Mouse (Mus musculus) lung, adult 10 weeks (tissue): ENCODE results near the gene Rsl1. TPM values are rescaled to one million over a fixed set of nuclear protein-coding genes. Genes with fewer than 3 reads are reported as not detected.

ENCODE experiments used
- polyA plus RNA-seq: library from polyadenylated mRNA; stranded (reverse); fragments of 350-450 nt; fragmentation: Illumina TruSeq; extraction: RNeasy Lipid Tissue Mini Kit (QIAGEN cat#74804); gene quantifications from one replicate; pipeline ENCODE4 v1.2.3, GENCODE M21; 2014; ENCODE audit warnings: low read depth, low replicate concordance; ENCODE audit not compliant: insufficient read depth

The Rsl1 gene
- 4.4 TPM for polyA plus RNA-seq

GRCm38 (mm10) chr13:67172991-67173722, at the start of gene Rsl1:
Rsl1 (plus strand) TSS chr13:67173182.

GRCm38 (mm10) chr13:67194340-67194894, 21.4 kb downstream of the Rsl1 start, which contains the start of gene Zfp455:
Zfp455 (plus strand) TSS chr13:67194506.

Other genes starting within 250 kb of the Rsl1 start
- 1.9 TPM for gene Zfp712, start 112.0 kb upstream of the Rsl1 start, polyA plus RNA-seq
- gene Zfp708, start 75.2 kb upstream of the Rsl1 start, polyA plus RNA-seq, result 1.8 TPM
- 4.1 TPM for gene Gm28557, start 64.6 kb upstream of the Rsl1 start, polyA plus RNA-seq
- 0.15 TPM for gene Rslcan18, start 56.9 kb upstream of the Rsl1 start, polyA plus RNA-seq
- 1.5 TPM for gene Zfp759, start 51.5 kb upstream of the Rsl1 start, polyA plus RNA-seq
- 2.2 TPM for gene Zfp455, start 21.3 kb downstream of the Rsl1 start, polyA plus RNA-seq
- gene Zfp458, start 105.3 kb downstream of the Rsl1 start, polyA plus RNA-seq, result 0.58 TPM
- 0.69 TPM for gene Zfp457, start 133.3 kb downstream of the Rsl1 start, polyA plus RNA-seq
- gene Zfp595, start 159.4 kb downstream of the Rsl1 start, polyA plus RNA-seq, result 2.9 TPM
- gene Gm28044, start 187.4 kb downstream of the Rsl1 start, polyA plus RNA-seq, result not detected
- gene Zfp953, start 187.4 kb downstream of the Rsl1 start, polyA plus RNA-seq, result 2.0 TPM
- 0.96 TPM for gene Gm28041, start 202.6 kb downstream of the Rsl1 start, polyA plus RNA-seq
- gene Zfp456, start 202.6 kb downstream of the Rsl1 start, polyA plus RNA-seq, result 1.3 TPM
- 4.6 TPM for gene Zfp429, start 226.6 kb downstream of the Rsl1 start, polyA plus RNA-seq
- 0.52 TPM for gene Zfp459, start 248.2 kb downstream of the Rsl1 start, polyA plus RNA-seq